Mouse (Mus musculus): ENCODE measurements at regions not wholly inside any gene's neighbourhood (a gene's known extent, or its start where the extent isn't known, plus 50 kb on each side); places are given as distances from the start of the nearest gene placed in this dataset.

GRCm38 (mm10) chr3:52546035-52546434 lies 277.9 kb downstream of the Foxo1 start:
- no peak for TF ChIP-seq CTCF (conservative IDR thresholded peaks at IDR 0.05; ENCODE audit: low read length)
- TF ChIP-seq NANOG (IDR thresholded peaks at IDR 0.05; ENCODE audit: borderline replicate concordance, low read length): no peak
